Mouse (Mus musculus) embryo, embryonic 11 days (tissue): ENCODE data around the gene Ugt1a10.
"Not testable (repeated sequence)": the region's sequence is repeated elsewhere in the genome, so short reads cannot be mapped to it uniquely, and the experiment has no call there.

ENCODE experiments used
- DNase-seq: peaks from one replicate; pipeline ENCODE4 v3.0.0-alpha.2; 2015

Gene Ugt1a10

GRCm38 (mm10) chr1:88143966-88144675, 88.9 kb downstream of the Ugt1a10 start:
- DNase-seq, result peak; percentile 30

- peak; percentile 39 for DNase-seq
These were observed 90.1 kb downstream of the Ugt1a10 start for GRCm38 (mm10) chr1:88145278-88145677.

DNA sequence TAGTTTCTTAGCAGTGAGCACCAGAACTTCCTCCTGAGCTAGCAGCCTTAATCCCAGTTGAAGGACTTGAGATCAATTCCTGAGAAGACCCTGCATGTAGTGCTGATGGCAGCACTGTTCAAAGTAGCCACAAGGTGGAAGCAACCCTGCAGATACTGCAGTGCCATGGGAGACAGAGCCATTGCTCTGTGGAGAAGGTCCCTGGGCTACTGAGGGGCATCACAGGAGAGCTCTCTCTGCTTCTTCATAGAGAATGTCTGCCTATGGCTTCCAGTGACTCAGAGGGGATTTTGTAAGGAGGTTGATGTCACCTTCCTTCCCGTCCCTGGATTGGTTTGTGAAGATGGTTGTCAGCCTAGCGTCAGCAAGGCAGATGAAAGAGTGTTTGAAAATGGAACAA, 94.9 kb downstream of the Ugt1a10 start:
- not testable (repeated sequence) for DNase-seq

GRCm38 (mm10) chr1:88158430-88158829, 103.2 kb downstream of the Ugt1a10 start:
- no peak for DNase-seq

- no peak for DNase-seq
These were observed 110.5 kb downstream of the Ugt1a10 start, which contains the start of gene Ugt1a5 for GRCm38 (mm10) chr1:88165711-88166110. Ugt1a5 (plus strand) TSS chr1:88166012.

GRCm38 (mm10) chr1:88172190-88172589, 117.0 kb downstream of the Ugt1a10 start:
- DNase-seq, result not testable (repeated sequence)

GRCm38 (mm10) chr1:88179657-88180056, 124.5 kb downstream of the Ugt1a10 start:
- no peak for DNase-seq

GRCm38 (mm10) chr1:88186325-88186935, 131.2 kb downstream of the Ugt1a10 start:
- DNase-seq, result no peak

DNA sequence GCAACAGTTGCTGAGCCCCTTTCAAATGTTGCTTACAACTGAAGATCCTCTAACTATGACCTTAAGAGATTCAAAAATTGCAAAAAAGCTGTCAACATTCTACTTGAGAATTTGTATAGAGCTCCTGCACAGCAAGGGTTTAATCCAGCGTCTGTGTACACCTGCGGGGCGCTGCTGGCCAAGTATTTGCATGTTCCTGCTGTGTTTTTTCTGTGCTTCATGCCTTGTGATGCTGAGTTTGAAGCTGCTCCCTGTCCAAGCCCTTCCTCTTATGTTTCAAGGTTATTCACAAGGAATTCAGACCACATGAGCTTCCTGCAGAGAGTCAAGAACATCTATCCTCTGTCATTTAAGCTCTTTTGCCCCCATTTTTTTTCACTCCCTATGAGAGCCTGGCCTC, 136.9 kb downstream of the Ugt1a10 start:
- no peak for DNase-seq

- no peak for DNase-seq
These were observed 140.5 kb downstream of the Ugt1a10 start for GRCm38 (mm10) chr1:88195687-88196086.

DNA sequence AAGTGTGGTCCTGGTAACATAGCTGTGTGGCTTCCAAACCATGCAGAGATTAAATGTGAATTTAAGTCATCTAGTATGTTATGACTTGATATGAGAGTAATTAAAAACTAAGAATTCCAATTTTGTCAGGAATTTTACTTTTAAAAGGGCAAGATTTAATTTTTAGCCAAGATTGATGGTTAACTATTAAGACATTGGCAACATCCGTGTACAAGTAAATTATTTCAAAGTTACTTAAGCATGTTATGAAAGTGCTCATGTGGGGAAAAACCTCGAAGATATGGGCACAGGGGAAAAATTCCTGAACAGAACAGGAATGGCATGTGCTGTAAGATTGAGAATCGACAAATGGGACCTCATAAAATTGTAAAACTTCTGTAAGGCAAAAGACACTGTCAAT, 142.3 kb downstream of the Ugt1a10 start:
- no peak for DNase-seq

- no peak for DNase-seq
These were observed 144.8 kb downstream of the Ugt1a10 start for GRCm38 (mm10) chr1:88199996-88200395.

GRCm38 (mm10) chr1:88200456-88200855, 145.3 kb downstream of the Ugt1a10 start, which contains the start of gene Ugt1a2:
Ugt1a2 (plus strand) TSS chr1:88200601.
- DNase-seq, result no peak

DNA sequence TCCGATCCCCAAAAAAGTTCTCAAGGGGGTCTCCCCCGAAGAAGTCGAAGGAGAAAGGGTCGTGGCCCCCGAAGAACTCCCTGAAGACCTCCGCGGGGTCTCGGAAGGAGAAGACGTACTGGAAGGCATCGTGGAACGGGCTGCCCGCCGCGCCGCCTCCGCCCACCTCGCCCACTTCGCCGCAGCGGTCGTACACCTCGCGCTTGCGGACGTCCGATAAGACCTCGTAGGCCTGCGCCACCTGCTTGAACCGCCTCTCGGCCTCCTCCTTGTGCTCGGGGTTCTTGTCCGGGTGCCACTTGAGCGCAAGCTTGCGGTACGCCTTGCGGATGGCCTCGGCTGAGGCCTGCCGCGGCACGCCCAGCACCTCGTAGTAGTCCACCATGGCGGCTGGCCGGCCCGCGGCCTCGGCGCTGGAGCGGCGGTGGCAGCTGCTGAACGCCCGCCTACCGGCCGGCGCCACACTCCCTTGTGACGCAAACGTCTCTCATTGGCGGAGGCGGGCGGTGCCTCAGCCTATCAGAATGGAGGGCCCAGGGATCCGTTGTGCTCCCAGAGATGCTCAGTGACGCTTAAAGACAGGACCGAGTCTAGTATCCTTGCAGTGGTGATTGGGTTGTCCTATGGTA, 150.2 kb downstream of the Ugt1a10 start, which contains the start of gene Dnajb3:
Gene Dnajb3, minus strand, starts transcription at position 489 of the 629 bp plus-strand sequence.
- peak; percentile 94 for DNase-seq

- DNase-seq, result no peak
These were observed 151.8 kb downstream of the Ugt1a10 start for GRCm38 (mm10) chr1:88206843-88207479.

- DNase-seq, result peak; percentile 4
These were observed 156.6 kb downstream of the Ugt1a10 start, which contains the start of gene Ugt1a1 for GRCm38 (mm10) chr1:88211812-88212211. Ugt1a1 (plus strand) TSS chr1:88211959.

DNA sequence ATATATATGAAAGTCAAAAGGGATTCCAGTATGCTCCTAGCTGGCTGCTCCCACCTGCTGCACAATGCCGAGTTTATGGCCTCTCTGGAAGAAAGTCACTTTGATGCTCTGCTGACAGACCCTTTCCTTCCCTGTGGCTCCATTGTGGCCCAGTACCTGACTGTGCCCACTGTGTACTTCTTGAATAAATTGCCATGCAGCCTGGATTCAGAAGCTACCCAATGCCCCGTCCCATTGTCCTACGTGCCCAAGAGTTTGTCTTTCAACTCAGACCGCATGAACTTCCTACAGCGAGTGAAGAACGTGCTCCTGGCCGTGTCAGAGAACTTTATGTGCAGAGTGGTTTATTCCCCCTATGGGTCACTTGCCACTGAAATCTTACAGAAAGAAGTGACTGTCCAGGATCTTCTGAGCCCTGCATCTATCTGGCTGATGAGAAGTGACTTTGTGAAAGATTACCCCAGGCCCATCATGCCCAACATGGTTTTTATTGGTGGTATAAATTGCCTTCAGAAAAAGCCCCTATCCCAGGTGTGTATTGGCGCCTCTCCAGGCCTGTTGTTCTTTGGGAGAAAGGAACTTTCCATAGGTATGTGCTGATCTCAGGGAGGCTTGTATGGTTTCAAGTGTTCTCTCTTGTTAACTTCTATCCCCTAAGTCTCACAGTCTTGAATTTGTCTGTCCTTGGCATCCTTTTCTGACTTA, 157.3 kb downstream of the Ugt1a10 start:
- peak; percentile 3 for DNase-seq

DNA sequence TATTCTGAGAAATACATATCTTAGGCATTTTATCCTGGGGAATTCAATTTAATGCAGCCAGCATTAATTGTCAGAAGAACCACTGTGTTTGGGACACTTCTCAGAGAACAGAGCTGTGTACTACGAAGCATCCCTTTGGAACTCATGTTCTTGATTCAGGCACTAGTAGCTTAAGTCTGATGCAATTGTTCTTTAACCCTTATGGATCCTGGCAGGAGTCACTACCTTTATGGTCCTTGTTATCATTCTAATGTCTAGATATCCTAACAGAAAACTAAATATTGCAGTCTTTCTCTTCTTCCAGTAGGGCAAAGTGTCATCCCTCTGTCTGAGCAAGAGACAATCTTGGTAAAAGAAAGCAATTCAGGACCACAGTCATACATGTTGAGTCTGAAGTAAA, 157.9 kb downstream of the Ugt1a10 start:
- peak; percentile 1 for DNase-seq

DNA sequence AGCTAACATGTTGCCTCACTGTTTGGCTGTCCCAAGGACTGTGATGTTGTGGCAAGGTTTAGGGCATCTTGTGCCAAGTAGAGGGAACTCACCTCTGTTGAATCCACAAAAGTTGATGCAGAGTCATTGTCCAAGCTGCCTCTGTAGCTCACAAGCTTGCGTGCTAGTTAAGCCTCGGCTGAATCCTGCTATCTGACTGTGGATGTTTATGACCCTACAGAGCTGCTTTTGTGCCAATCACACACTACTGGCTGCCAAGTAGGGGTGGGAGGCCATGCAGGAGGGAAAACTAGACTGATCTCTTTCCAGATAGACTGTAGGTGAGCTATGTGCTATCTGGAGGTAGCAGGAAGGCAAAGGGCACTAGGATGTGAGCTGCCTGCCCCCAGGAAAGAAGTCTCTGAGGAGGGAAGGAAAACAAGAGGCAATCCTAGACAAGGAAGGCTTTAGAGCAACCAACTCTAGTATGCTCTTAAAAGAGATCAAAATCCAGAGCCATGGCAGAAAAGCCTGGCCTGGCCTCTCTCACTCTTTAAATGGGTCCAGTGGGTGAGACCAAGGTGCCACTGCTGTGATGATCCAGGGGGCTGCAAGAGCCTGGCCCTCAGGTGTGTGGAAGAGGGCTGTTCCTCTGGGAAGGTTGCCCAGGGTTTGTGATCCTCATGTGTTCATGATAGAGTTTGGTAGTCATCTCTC, 158.7 kb downstream of the Ugt1a10 start:
- peak; percentile 2 for DNase-seq

DNA sequence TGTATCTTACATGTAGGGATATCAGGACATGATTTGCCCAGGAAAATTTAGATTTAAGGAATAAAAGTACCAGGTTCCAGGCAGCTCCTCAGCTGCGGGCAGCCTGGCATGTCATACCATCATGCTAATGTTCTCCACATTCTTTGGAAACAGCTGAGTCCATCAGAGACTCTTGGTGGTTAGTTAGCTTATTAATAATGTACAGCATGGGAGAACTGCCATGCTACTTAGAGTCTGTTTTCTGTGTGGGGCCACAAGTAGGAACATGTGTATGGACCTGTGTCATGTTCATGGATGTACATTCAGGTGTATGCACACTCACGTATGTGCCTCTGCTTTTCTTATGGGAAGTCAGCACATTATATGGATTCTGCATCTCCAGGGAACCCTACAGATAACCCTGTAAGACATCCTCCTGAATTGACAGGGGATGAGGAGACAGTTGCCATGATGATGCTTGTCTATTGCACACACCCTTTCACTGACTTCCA, 159.3 kb downstream of the Ugt1a10 start:
- DNase-seq, result peak; percentile 2

DNA sequence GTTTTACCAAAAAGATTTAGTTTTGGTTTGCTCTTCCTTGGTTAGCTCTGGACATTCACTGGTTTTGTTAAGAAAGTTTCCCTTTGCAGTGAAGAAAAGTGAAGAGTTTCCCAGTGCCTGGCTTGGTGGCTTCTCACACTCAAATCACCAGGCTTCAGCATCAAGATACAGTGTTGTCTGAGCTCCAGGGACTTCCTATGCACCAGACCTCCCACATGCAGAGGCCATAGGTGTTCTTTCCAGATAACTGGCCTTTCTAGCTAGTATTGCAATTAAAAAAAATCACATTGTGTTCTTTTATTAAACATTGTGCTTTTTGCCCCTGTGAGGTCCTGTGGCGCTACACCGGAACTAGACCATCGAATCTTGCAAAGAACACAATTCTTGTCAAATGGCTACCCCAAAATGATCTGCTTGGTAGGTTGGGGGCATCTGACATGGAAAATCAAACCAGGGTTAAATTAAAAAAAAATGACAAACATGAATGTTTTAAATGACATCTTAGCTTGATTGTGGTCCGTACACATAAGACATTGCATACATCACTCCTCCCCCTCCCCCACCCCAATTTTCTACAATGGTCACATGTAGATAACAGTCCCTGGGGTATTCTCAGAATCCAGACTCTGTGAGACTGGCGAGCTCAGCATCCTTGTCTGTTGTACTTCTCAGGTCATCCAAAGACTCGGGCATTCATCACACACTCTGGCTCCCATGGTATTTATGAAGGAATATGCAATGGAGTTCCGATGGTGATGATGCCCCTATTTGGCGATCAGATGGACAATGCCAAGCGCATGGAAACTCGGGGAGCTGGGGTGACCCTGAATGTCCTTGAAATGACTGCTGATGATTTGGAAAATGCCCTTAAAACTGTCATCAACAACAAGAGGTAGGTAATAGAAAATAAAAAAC, 160.5 kb downstream of the Ugt1a10 start:
- DNase-seq, result peak; percentile 7
